Mouse (Mus musculus): ENCODE data around the gene Synrg. TPM values are rescaled to one million over a fixed set of nuclear protein-coding genes. Genes with fewer than 3 reads are reported as not detected.
A peak's percentile ranks its signal among the peaks of the same experiment; 100 is the strongest.

Synrg gene
- polyA plus RNA-seq (2015; fragmentation: Nextera tagmentation; extraction: Ambion mirVana), result 6.0 and 7.4 TPM in 2 replicates

- no peak for TF ChIP-seq CTCF (IDR thresholded peaks at IDR 0.05; ENCODE audit: low read depth)
- Histone ChIP-seq H3K27me3 (replicated peaks; ENCODE audit: control insufficient read depth, insufficient read depth, low read length) (no peaks in the 10 kb centered on the region), H3K4me3 (ENCODE audit: low read depth, low read length) (peak within 1 kb of the TSS; percentile 79), H3K4me2 (replicated peaks; ENCODE audit: low read depth) (peak within 1 kb of the TSS; percentile 77), H3K9ac (ENCODE audit: low read depth, low read length) (peak within 1 kb of the TSS; percentile 78), H3K36me3 (ENCODE audit: control insufficient read depth, insufficient read depth) (peaks cover 30% of the 10 kb centered on the region), H3K27ac (ENCODE audit: low read depth, low read length) (peak within 1 kb of the TSS; percentile 82), H3K4me1 (replicated peaks; ENCODE audit: control insufficient read depth, insufficient read depth, low read length) (no peaks in the 10 kb centered on the region), H3K9me3 (ENCODE audit: control insufficient read depth) (no peaks in the 10 kb centered on the region)
- WGBS, result 2% methylated on average over 50 of the region's 76 CpGs
- ATAC-seq, result peak; percentile 96
Observed at GRCm38 (mm10) chr11:83963991-83964921, at the start of gene Synrg. TSS of gene Synrg (plus strand) at chr11:83964428.

- Histone ChIP-seq H3K27ac (ENCODE audit: low read depth, low read length) (no peak overlapping the region), H3K4me1 (replicated peaks; ENCODE audit: control insufficient read depth, insufficient read depth, low read length) (no peaks in the 10 kb centered on the region), H3K27me3 (replicated peaks; ENCODE audit: control insufficient read depth, insufficient read depth, low read length) (no peaks in the 10 kb centered on the region), H3K36me3 (ENCODE audit: control insufficient read depth, insufficient read depth) (no peaks in the 10 kb centered on the region), H3K4me3 (ENCODE audit: low read depth, low read length) (no peak overlapping the region), H3K9me3 (ENCODE audit: control insufficient read depth) (no peaks in the 10 kb centered on the region), H3K4me2 (replicated peaks; ENCODE audit: low read depth) (no peak overlapping the region), H3K9ac (ENCODE audit: low read depth, low read length) (no peak overlapping the region)
- no peak for ATAC-seq
- no peak for TF ChIP-seq CTCF (IDR thresholded peaks at IDR 0.05; ENCODE audit: low read depth)
- WGBS, result 52% methylated on average over 4 of the region's 4 CpGs
Observed at GRCm38 (mm10) chr11:83914501-83914900, 49.7 kb upstream of the Synrg start.

GRCm38 (mm10) chr11:83922600-83922999 is 41.6 kb upstream of the Synrg start:
- no peak for TF ChIP-seq CTCF (IDR thresholded peaks at IDR 0.05; ENCODE audit: low read depth)
- no peak overlapping the region for H3K4me2 ChIP-seq (replicated peaks; ENCODE audit: low read depth)
- peak; percentile 88 for ATAC-seq
- no peaks in the 10 kb centered on the region for H3K9me3 ChIP-seq (ENCODE audit: control insufficient read depth)
- H3K4me3 ChIP-seq (ENCODE audit: low read depth, low read length), result no peak overlapping the region
- H3K4me1 ChIP-seq (replicated peaks; ENCODE audit: control insufficient read depth, insufficient read depth, low read length), result no peaks in the 10 kb centered on the region
- H3K27ac ChIP-seq (ENCODE audit: low read depth, low read length), result no peak overlapping the region
- WGBS, result 31% methylated on average over 2 of the region's 2 CpGs
- no peak overlapping the region for H3K9ac ChIP-seq (ENCODE audit: low read depth, low read length)
- H3K27me3 ChIP-seq (replicated peaks; ENCODE audit: control insufficient read depth, insufficient read depth, low read length), result no peaks in the 10 kb centered on the region
- no peaks in the 10 kb centered on the region for H3K36me3 ChIP-seq (ENCODE audit: control insufficient read depth, insufficient read depth)

GRCm38 (mm10) chr11:83927097-83927496 is 37.1 kb upstream of the Synrg start:
- no peaks in the 10 kb centered on the region for H3K36me3 ChIP-seq (ENCODE audit: control insufficient read depth, insufficient read depth)
- 64% methylated on average over 3 of the region's 3 CpGs for WGBS
- H3K4me3 ChIP-seq (ENCODE audit: low read depth, low read length), result no peak overlapping the region
- no peaks in the 10 kb centered on the region for H3K9me3 ChIP-seq (ENCODE audit: control insufficient read depth)
- no peak overlapping the region for H3K4me2 ChIP-seq (replicated peaks; ENCODE audit: low read depth)
- H3K27ac ChIP-seq (ENCODE audit: low read depth, low read length), result no peak overlapping the region
- no peak overlapping the region for H3K9ac ChIP-seq (ENCODE audit: low read depth, low read length)
- H3K27me3 ChIP-seq (replicated peaks; ENCODE audit: control insufficient read depth, insufficient read depth, low read length), result no peaks in the 10 kb centered on the region
- ATAC-seq, result no peak
- H3K4me1 ChIP-seq (replicated peaks; ENCODE audit: control insufficient read depth, insufficient read depth, low read length), result no peaks in the 10 kb centered on the region
- TF ChIP-seq CTCF (IDR thresholded peaks at IDR 0.05; ENCODE audit: low read depth), result peak; percentile 76

- WGBS, result 37% methylated on average over 10 of the region's 10 CpGs
- H3K27me3 ChIP-seq (replicated peaks; ENCODE audit: control insufficient read depth, insufficient read depth, low read length), result no peaks in the 10 kb centered on the region
- no peaks in the 10 kb centered on the region for H3K4me1 ChIP-seq (replicated peaks; ENCODE audit: control insufficient read depth, insufficient read depth, low read length)
- no peak overlapping the region for H3K4me3 ChIP-seq (ENCODE audit: low read depth, low read length)
- H3K9ac ChIP-seq (ENCODE audit: low read depth, low read length), result no peak overlapping the region
- H3K9me3 ChIP-seq (ENCODE audit: control insufficient read depth), result no peaks in the 10 kb centered on the region
- H3K4me2 ChIP-seq (replicated peaks; ENCODE audit: low read depth), result no peak overlapping the region
- H3K27ac ChIP-seq (ENCODE audit: low read depth, low read length), result no peak overlapping the region
- no peak for TF ChIP-seq CTCF (IDR thresholded peaks at IDR 0.05; ENCODE audit: low read depth)
- H3K36me3 ChIP-seq (ENCODE audit: control insufficient read depth, insufficient read depth), result no peaks in the 10 kb centered on the region
- ATAC-seq, result no peak
Observed at GRCm38 (mm10) chr11:83932506-83933106, 31.6 kb upstream of the Synrg start.

- Histone ChIP-seq H3K4me2 (replicated peaks; ENCODE audit: low read depth) (no peak overlapping the region), H3K4me3 (ENCODE audit: low read depth, low read length) (no peak overlapping the region), H3K4me1 (replicated peaks; ENCODE audit: control insufficient read depth, insufficient read depth, low read length) (no peaks in the 10 kb centered on the region), H3K27ac (ENCODE audit: low read depth, low read length) (no peak overlapping the region), H3K9me3 (ENCODE audit: control insufficient read depth) (no peaks in the 10 kb centered on the region), H3K36me3 (ENCODE audit: control insufficient read depth, insufficient read depth) (no peaks in the 10 kb centered on the region), H3K9ac (ENCODE audit: low read depth, low read length) (no peak overlapping the region), H3K27me3 (replicated peaks; ENCODE audit: control insufficient read depth, insufficient read depth, low read length) (no peaks in the 10 kb centered on the region)
- 81% methylated on average over 4 of the region's 4 CpGs for WGBS
- TF ChIP-seq CTCF (IDR thresholded peaks at IDR 0.05; ENCODE audit: low read depth), result no peak
- no peak for ATAC-seq
Observed at GRCm38 (mm10) chr11:83933376-83933775, 30.9 kb upstream of the Synrg start.
